Mouse (Mus musculus) activated CD4-positive, CD25-positive, alpha-beta regulatory T cell, adult 4 months (primary cell): ENCODE results near the gene Ptpn9. TPM values are rescaled to one million over a fixed set of nuclear protein-coding genes. Genes with fewer than 3 reads are reported as not detected.
"Not testable (repeated sequence)": the region's sequence is repeated elsewhere in the genome, so short reads cannot be mapped to it uniquely, and the experiment has no call there.

Experiments used
- ATAC-seq: one replicate; pipeline ENCODE4 v1.8.0; 2017
- polyA plus RNA-seq, 2 experiments: library from polyadenylated mRNA; unstranded; fragments of 100-300 nt; shearing (Covaris generic); gene quantifications; one replicate each; pipeline ENCODE4 v1.2.1; 2017

Ptpn9 gene
- 1 to 10 TPM; 3.5 to 4.1 TPM for polyA plus RNA-seq

- ATAC-seq, result peak; percentile 53
These were observed at the start of gene Ptpn9 for GRCm38 (mm10) chr9:56994286-56995197. Gene Ptpn9 (plus strand): TSS chr9:56994923.

GRCm38 (mm10) chr9:56947481-56947880 is 47.2 kb upstream of the Ptpn9 start:
- ATAC-seq, result not testable (repeated sequence)

GRCm38 (mm10) chr9:56948699-56949098 is 46.0 kb upstream of the Ptpn9 start:
- not testable (repeated sequence) for ATAC-seq

- ATAC-seq, result no peak
These were observed 45.0 kb upstream of the Ptpn9 start for GRCm38 (mm10) chr9:56949767-56950166.

GRCm38 (mm10) chr9:56950414-56951400 is 44.0 kb upstream of the Ptpn9 start, which contains the start of gene Snupn:
Gene Snupn (plus strand): TSS chr9:56950878.
- peak; percentile 100 for ATAC-seq

GRCm38 (mm10) chr9:56953562-56953961 is 41.2 kb upstream of the Ptpn9 start:
- no peak for ATAC-seq

- ATAC-seq, result no peak
These were observed 37.6 kb upstream of the Ptpn9 start for GRCm38 (mm10) chr9:56956966-56957675.

- peak; percentile 49 for ATAC-seq
These were observed 36.0 kb upstream of the Ptpn9 start for GRCm38 (mm10) chr9:56958689-56959088.

GRCm38 (mm10) chr9:56961591-56961990 is 33.1 kb upstream of the Ptpn9 start:
- ATAC-seq, result no peak

GRCm38 (mm10) chr9:56970158-56970557 is 24.6 kb upstream of the Ptpn9 start:
- no peak for ATAC-seq

GRCm38 (mm10) chr9:56973960-56974524 is 20.7 kb upstream of the Ptpn9 start:
- no peak for ATAC-seq

GRCm38 (mm10) chr9:56975199-56975598 is 19.5 kb upstream of the Ptpn9 start:
- peak; percentile 68 for ATAC-seq

- ATAC-seq, result no peak
These were observed 14.5 kb upstream of the Ptpn9 start for GRCm38 (mm10) chr9:56980186-56980585.

GRCm38 (mm10) chr9:56981502-56981901 is 13.2 kb upstream of the Ptpn9 start:
- ATAC-seq, result no peak

- ATAC-seq, result peak; percentile 50
These were observed 690 bp downstream of the Ptpn9 start for GRCm38 (mm10) chr9:56995198-56996027.

- no peak for ATAC-seq
These were observed 1.3 kb downstream of the Ptpn9 start for GRCm38 (mm10) chr9:56996028-56996346.

- ATAC-seq, result not testable (repeated sequence)
These were observed 2.5 kb downstream of the Ptpn9 start for GRCm38 (mm10) chr9:56997206-56997605.

GRCm38 (mm10) chr9:57003011-57003410 is 8.3 kb downstream of the Ptpn9 start:
- ATAC-seq, result no peak

GRCm38 (mm10) chr9:57012393-57012792 is 17.7 kb downstream of the Ptpn9 start:
- no peak for ATAC-seq

- no peak for ATAC-seq
These were observed 18.2 kb downstream of the Ptpn9 start for GRCm38 (mm10) chr9:57012895-57013294.

GRCm38 (mm10) chr9:57013756-57014155 is 19.0 kb downstream of the Ptpn9 start:
- ATAC-seq, result no peak
